Mouse (Mus musculus): ENCODE results near the gene Gpr150.

DNA sequence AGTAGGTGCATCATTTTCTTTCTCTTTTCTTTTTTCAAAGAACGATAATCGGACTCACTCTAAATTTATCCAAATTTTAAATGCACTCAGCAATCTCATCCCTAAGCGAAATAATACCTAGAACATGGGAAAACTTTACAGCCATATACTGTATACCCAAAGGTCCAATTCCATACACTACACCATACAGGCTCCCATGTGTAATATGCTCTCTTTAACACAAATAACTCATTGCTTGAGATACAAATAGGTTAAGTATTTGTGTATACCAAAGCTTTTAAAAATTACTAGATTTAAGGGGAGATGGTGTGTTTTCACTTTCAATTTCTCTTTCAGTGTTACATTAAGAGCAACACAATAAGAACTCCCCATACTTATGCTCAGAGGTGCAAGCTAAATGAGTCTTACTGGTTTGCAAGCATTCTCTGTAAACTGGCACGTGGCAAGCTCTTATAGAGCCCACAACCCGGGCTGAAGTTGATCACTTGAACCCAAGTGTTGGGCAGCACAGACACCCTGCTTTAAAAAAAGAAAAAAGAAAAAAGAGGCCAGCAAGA, 37.9 kb downstream of the Gpr150 start:
- TF ChIP-seq CTCF (IDR thresholded peaks at IDR 0.05; ENCODE audit: low read depth) (no peak), EP300 (optimal IDR thresholded peaks at IDR 0.05) (no peak)
